Mouse (Mus musculus) thymus, postnatal 14 days (tissue): Measurements from ENCODE around the gene Scn7a.

Experiments used
- DNase-seq: peaks from one replicate; pipeline ENCODE4 v3.0.0; 2021

Gene Scn7a

GRCm38 (mm10) chr2:66784765-66785164, at the start of gene Scn7a:
Scn7a (minus strand) TSS chr2:66784914.
- no peak for DNase-seq

- DNase-seq = no peak
Measured at GRCm38 (mm10) chr2:66827729-66828128, 43.0 kb upstream of the Scn7a start.

GRCm38 (mm10) chr2:66819862-66820559, 35.3 kb upstream of the Scn7a start:
- DNase-seq = no peak

GRCm38 (mm10) chr2:66799676-66800249, 15.0 kb upstream of the Scn7a start:
- DNase-seq = no peak

- no peak for DNase-seq
Measured at GRCm38 (mm10) chr2:66797493-66797892, 12.8 kb upstream of the Scn7a start.

GRCm38 (mm10) chr2:66791629-66792028, 6.9 kb upstream of the Scn7a start:
- DNase-seq = no peak

GRCm38 (mm10) chr2:66780884-66781283, 3.8 kb downstream of the Scn7a start:
- no peak for DNase-seq

- no peak for DNase-seq
Measured at GRCm38 (mm10) chr2:66767980-66768379, 16.7 kb downstream of the Scn7a start.

- no peak for DNase-seq
Measured at GRCm38 (mm10) chr2:66765170-66765569, 19.5 kb downstream of the Scn7a start.

GRCm38 (mm10) chr2:66762905-66763304, 21.8 kb downstream of the Scn7a start:
- DNase-seq = no peak

GRCm38 (mm10) chr2:66728002-66728401, 56.7 kb downstream of the Scn7a start:
- DNase-seq = no peak

- no peak for DNase-seq
Measured at GRCm38 (mm10) chr2:66727585-66727974, 57.1 kb downstream of the Scn7a start.

GRCm38 (mm10) chr2:66726878-66727584, 57.7 kb downstream of the Scn7a start:
- DNase-seq = no peak

GRCm38 (mm10) chr2:66712071-66712470, 72.6 kb downstream of the Scn7a start:
- no peak for DNase-seq

- no peak for DNase-seq
Measured at GRCm38 (mm10) chr2:66692300-66692699, 92.4 kb downstream of the Scn7a start.

GRCm38 (mm10) chr2:66661988-66662387, 122.7 kb downstream of the Scn7a start:
- no peak for DNase-seq

- no peak for DNase-seq
Measured at GRCm38 (mm10) chr2:66656430-66656829, 128.3 kb downstream of the Scn7a start.

- no peak for DNase-seq
Measured at GRCm38 (mm10) chr2:66655431-66655830, 129.3 kb downstream of the Scn7a start.

- no peak for DNase-seq
Measured at GRCm38 (mm10) chr2:66644384-66644783, 140.3 kb downstream of the Scn7a start.

- DNase-seq = no peak
Measured at GRCm38 (mm10) chr2:66634580-66635359, 149.9 kb downstream of the Scn7a start, which contains the start of gene Scn9a. Scn9a (minus strand) TSS chr2:66634962.

- no peak for DNase-seq
Measured at GRCm38 (mm10) chr2:66632728-66633127, 152.0 kb downstream of the Scn7a start.
